Mouse (Mus musculus) kidney, postnatal 0 days (tissue): ENCODE results near the gene Cd9. TPM values are rescaled to one million over a fixed set of nuclear protein-coding genes. Genes with fewer than 3 reads are reported as not detected.

ENCODE experiments used
- ATAC-seq: fragments of 200-750 bp; cut with Nextera tagmentation; replicated peaks from 2 replicates; pipeline ENCODE4 v1.8.0; 2017; ENCODE audit warnings: low read depth, moderate number of reproducible peaks, moderate TSS enrichment, moderate library complexity; ENCODE audit not compliant: low FRiP score
- DNase-seq: peaks from one replicate; pipeline ENCODE4 v3.0.0-alpha.2; 2016; ENCODE audit warnings: low spot score
- H3K27ac ChIP-seq: fragments of 300-500 bp; sonication (generic); 2 replicates; pipeline ENCODE4 v1.5.1; 2014; ENCODE audit warnings: mild to moderate bottlenecking
- H3K27me3 ChIP-seq: fragments of 300-500 bp; sonication (generic); 2 replicates; pipeline ENCODE4 v1.6.1; 2014; ENCODE audit warnings: low read length, mixed read lengths; ENCODE audit not compliant: insufficient read depth
- H3K36me3 ChIP-seq: fragments of 300-500 bp; sonication (generic); 2 replicates; pipeline ENCODE4 v1.6.1; 2014; ENCODE audit warnings: low read length, mixed read lengths; ENCODE audit not compliant: insufficient read depth
- H3K4me1 ChIP-seq: fragments of 300-500 bp; sonication (generic); replicated peaks from 2 replicates; pipeline ENCODE4 v1.6.1; 2014; ENCODE audit warnings: antibody characterized with exemption, low read length, mixed read lengths; ENCODE audit not compliant: insufficient read depth
- H3K4me2 ChIP-seq: fragments of 300-500 bp; sonication (generic); 2 replicates; pipeline ENCODE4 v1.6.1; 2014; ENCODE audit warnings: mild to moderate bottlenecking, low read length, moderate library complexity, mixed read lengths
- H3K4me3 ChIP-seq: fragments of 300-500 bp; sonication (generic); replicated peaks from 2 replicates; pipeline ENCODE4 v1.5.1; 2014; ENCODE audit warnings: low read depth, low read length
- H3K9ac ChIP-seq: fragments of 300-500 bp; sonication (generic); 2 replicates; pipeline ENCODE4 v1.6.1; 2014; ENCODE audit warnings: low read depth, low read length
- H3K9me3 ChIP-seq: fragments of 300-500 bp; sonication (generic); replicated peaks from 2 replicates; pipeline ENCODE4 v1.6.1; 2016; ENCODE audit warnings: low read length, inconsistent platforms, mixed read lengths
- CTCF ChIP-seq: IDR thresholded peaks from 2 replicates; pipeline ENCODE4 v1.5.1; 2016; ENCODE audit warnings: antibody characterized with exemption, low read depth, mild to moderate bottlenecking, moderate library complexity
- WGBS: fragments of 180-500 bp; shearing (Covaris S2); extraction: QIAGEN DNeasy Blood & Tissue Kit; methylation state at CpG from one replicate; pipeline ENCODE4 v1.1.7; 2014; 5-methylcytosine and 5-hydroxymethylcytosine counted together
- polyA plus RNA-seq: library from polyadenylated mRNA; unstranded; fragments of >200 nt; fragmentation: Nextera tagmentation; extraction: Ambion mirVana; gene quantifications from 2 replicates; pipeline ENCODE4 v1.2.1, GENCODE M21; 2015

The Cd9 gene
- polyA plus RNA-seq, 1 experiment from 2014 or later: 278 TPM

DNA sequence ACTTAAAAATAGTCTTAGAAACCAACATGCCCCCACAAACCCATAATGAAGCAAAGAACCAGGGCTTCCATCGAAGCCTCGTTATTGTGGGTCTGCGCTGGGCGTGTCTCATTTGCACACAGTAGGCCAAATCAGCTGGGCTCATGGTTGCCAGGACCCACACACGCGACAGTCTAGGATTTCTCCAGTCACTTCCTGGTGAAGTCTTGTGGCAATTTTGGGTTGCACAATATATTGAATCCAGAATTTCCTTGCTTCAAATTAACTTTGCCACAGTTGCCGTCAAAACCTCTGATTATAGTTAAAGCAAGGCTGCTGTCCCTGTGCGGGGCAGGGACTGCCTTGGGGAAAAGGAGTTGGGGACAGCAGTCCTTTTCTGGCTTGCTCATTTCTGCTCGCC is 39.9 kb downstream of the Cd9 start:
- Histone ChIP-seq H3K27me3 (no peaks in the 10 kb centered on the region), H3K4me3 (no peak overlapping the region), H3K9ac (no peak overlapping the region), H3K4me1 (no peaks in the 10 kb centered on the region), H3K27ac (no peak overlapping the region), H3K36me3 (no peaks in the 10 kb centered on the region), H3K4me2 (no peak overlapping the region), H3K9me3 (no peaks in the 10 kb centered on the region)
- ATAC-seq (no peak), DNase-seq (no peak)
- no peak for TF ChIP-seq CTCF
- 85% methylated on average over 9 of the region's 9 CpGs for WGBS

- no peak for ATAC-seq
- WGBS: 71% methylated on average over 5 of the region's 5 CpGs
- TF ChIP-seq CTCF: no peak
These were observed 40.3 kb downstream of the Cd9 start for GRCm38 (mm10) chr6:125454299-125454698.

GRCm38 (mm10) chr6:125447660-125448059 is 46.9 kb downstream of the Cd9 start:
- TF ChIP-seq CTCF: no peak
- 66% methylated on average over 2 of the region's 2 CpGs for WGBS
- Histone ChIP-seq H3K9me3 (no peaks in the 10 kb centered on the region), H3K9ac (no peak overlapping the region), H3K4me3 (no peak overlapping the region), H3K4me2 (no peak overlapping the region), H3K27me3 (no peaks in the 10 kb centered on the region), H3K36me3 (no peaks in the 10 kb centered on the region), H3K4me1 (no peaks in the 10 kb centered on the region), H3K27ac (no peak overlapping the region)
- ATAC-seq: no peak
- DNase-seq: no peak

More at GRCm38 (mm10) chr6:125454299-125454698, 40.3 kb downstream of the Cd9 start:
- H3K27me3 ChIP-seq: no peaks in the 10 kb centered on the region
- no peak overlapping the region for H3K4me3 ChIP-seq
- no peaks in the 10 kb centered on the region for H3K36me3 ChIP-seq
- H3K9me3 ChIP-seq: no peaks in the 10 kb centered on the region
- no peak overlapping the region for H3K27ac ChIP-seq
- H3K4me1 ChIP-seq: no peaks in the 10 kb centered on the region
- DNase-seq: no peak
- no peak overlapping the region for H3K9ac ChIP-seq
- H3K4me2 ChIP-seq: no peak overlapping the region

DNA sequence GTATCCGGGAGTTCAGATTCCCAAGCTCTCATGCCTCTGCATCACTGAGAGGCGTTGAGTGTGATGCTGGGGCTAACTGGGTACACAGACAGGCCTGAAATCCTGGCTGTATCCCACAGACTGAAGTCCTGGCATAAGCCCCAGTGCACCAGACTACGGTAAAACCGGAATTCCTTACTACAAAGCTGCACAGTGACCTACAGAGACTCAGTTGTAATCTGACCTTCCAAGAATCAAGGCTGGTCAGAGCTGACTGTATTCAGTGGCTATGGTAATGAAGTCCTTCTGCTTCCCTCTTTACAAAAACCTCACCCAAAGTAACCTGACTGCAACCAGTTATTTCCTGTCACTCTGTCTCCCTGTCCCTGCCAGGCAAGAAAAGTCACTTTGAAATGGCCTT is 47.4 kb downstream of the Cd9 start:
- DNase-seq: no peak
- no peaks in the 10 kb centered on the region for H3K36me3 ChIP-seq
- H3K4me2 ChIP-seq: no peak overlapping the region
- no peak for ATAC-seq
- H3K27me3 ChIP-seq: no peaks in the 10 kb centered on the region
- 34% methylated on average over 4 of the region's 4 CpGs for WGBS
- no peak for TF ChIP-seq CTCF
- H3K9ac ChIP-seq: no peak overlapping the region
- H3K9me3 ChIP-seq: no peaks in the 10 kb centered on the region
- no peak overlapping the region for H3K4me3 ChIP-seq
- H3K27ac ChIP-seq: no peak overlapping the region
- no peaks in the 10 kb centered on the region for H3K4me1 ChIP-seq

DNA sequence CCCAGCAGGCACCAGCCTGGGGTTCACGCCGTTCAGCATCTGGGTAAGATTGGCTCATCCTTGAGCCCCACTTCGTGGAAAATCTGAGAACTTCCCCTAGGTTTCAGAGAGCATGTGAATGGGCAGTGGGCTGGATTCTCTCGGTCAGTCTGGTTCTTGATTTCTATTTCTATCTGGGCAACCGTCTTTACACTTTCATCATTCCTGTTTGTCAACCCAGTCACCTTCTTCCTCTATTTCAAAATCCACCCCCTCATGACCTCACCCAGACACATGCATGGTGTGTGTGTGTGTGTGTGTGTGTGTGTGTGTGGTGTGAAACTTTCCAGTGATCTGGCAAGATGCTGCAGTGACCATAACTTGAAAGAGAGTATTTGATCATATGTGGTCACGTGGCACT is 49.2 kb downstream of the Cd9 start:
- H3K27ac ChIP-seq: no peak overlapping the region
- no peak overlapping the region for H3K4me3 ChIP-seq
- no peak for TF ChIP-seq CTCF
- H3K9me3 ChIP-seq: no peaks in the 10 kb centered on the region
- ATAC-seq (no peak), DNase-seq (no peak)
- no peaks in the 10 kb centered on the region for H3K4me1 ChIP-seq
- H3K4me2 ChIP-seq: no peak overlapping the region
- H3K27me3 ChIP-seq: no peaks in the 10 kb centered on the region
- H3K36me3 ChIP-seq: no peaks in the 10 kb centered on the region
- no peak overlapping the region for H3K9ac ChIP-seq
- 81% methylated on average over 6 of the region's 6 CpGs for WGBS

DNA sequence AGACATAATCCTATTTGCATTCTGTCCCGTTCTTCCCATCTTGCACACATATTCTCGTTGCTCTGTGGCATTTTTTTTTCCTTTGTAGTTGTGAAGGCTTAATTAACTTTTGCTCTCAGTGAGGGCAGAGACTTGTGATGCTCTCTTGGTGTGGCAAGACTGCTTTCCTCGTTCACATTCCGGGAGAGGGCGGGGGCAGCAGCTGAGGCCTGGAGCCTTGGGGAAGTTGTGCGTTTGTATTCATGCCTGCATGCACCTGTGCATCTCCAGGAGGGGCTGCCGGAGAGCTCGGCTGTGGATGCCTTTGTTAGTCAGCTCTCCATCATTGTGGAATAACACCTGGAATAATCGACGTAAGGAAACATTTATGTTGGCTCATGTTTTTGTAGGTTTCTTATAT is 52.0 kb downstream of the Cd9 start:
- H3K9ac ChIP-seq: no peak overlapping the region

GRCm38 (mm10) chr6:125436753-125437152 is 57.8 kb downstream of the Cd9 start:
- H3K9ac ChIP-seq: no peak overlapping the region
- no peaks in the 10 kb centered on the region for H3K27me3 ChIP-seq
- H3K27ac ChIP-seq: no peak overlapping the region
- WGBS: 87% methylated on average over 3 of the region's 3 CpGs
- no peak overlapping the region for H3K4me2 ChIP-seq
- no peaks in the 10 kb centered on the region for H3K4me1 ChIP-seq
- DNase-seq (no peak), ATAC-seq (no peak)
- TF ChIP-seq CTCF: no peak
- H3K4me3 ChIP-seq: no peak overlapping the region
- no peaks in the 10 kb centered on the region for H3K9me3 ChIP-seq
- no peaks in the 10 kb centered on the region for H3K36me3 ChIP-seq

More for the DNA sequence above, 52.0 kb downstream of the Cd9 start:
- Histone ChIP-seq H3K27me3 (no peaks in the 10 kb centered on the region), H3K4me1 (no peaks in the 10 kb centered on the region), H3K36me3 (no peaks in the 10 kb centered on the region), H3K9me3 (no peaks in the 10 kb centered on the region), H3K27ac (no peak overlapping the region), H3K4me3 (no peak overlapping the region), H3K4me2 (no peak overlapping the region)
- ATAC-seq (no peak), DNase-seq (no peak)
- TF ChIP-seq CTCF: no peak
- 56% methylated on average over 10 of the region's 10 CpGs for WGBS
